Mouse (Mus musculus) Muller cell, postnatal 12 days (primary cell): ENCODE results near the gene Clrn2.
A peak's percentile ranks its signal among the peaks of the same experiment; 100 is the strongest.
"Not testable (repeated sequence)": the region's sequence is repeated elsewhere in the genome, so short reads cannot be mapped to it uniquely, and the experiment has no call there.

Experiments
- DNase-seq: peaks from one replicate; pipeline ENCODE4 v3.0.0-alpha.2; 2015; ENCODE audit errors: inconsistent ontology term

Clrn2 gene

DNA sequence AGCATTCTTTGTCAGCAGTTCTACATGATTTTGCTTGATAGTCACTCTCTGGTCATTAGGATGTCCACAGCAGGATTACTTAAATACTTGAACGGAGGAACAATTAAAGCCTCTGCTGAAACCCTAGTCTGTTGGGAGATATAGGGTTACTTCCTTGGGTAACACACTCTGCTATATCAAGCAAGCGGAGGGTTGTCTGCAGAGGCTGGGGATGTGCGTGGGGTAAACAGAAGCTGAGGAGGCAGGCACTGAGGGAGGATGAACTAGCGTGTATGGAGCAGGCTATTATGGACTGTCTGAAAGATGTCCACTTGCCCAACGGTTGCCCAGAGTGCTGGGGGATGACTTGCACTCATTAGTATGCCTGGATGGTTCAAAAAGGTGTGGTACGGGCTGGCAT is at the start of gene Clrn2:
Gene Clrn2 (plus strand): TSS at position 301 of the 400 bp plus-strand sequence.
- no peak for DNase-seq

- DNase-seq, result no peak
Observed at GRCm38 (mm10) chr5:45406129-45406528, 47.4 kb upstream of the Clrn2 start.

- no peak for DNase-seq
Observed at GRCm38 (mm10) chr5:45416478-45416877, 37.1 kb upstream of the Clrn2 start.

DNA sequence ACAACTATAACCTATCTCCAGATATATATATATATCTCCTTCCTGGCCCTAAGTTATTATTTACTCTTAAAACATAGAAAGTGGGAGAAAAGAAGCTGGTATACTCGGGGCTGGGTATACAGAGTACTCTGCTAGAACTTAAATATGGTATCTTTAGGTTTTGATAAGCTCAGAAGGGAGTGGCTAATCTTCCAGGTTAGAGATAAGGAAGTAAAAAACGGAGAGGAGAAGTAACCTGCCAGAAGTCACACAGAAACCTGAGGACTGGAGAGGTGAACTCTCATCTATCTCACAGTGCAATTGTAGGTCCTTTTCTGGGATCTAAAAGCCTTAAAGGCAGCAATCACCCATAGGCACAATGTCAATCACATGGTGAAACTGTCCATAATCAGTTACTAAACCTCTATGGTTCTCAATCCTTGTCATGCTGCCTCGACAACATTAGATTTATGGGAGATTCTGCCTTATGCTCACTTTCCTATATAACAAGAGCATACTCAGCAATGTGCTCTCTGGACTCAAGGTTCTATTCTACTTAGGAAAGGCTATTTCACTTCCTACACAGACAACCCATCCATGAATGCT is 35.6 kb upstream of the Clrn2 start:
- DNase-seq, result no peak

DNA sequence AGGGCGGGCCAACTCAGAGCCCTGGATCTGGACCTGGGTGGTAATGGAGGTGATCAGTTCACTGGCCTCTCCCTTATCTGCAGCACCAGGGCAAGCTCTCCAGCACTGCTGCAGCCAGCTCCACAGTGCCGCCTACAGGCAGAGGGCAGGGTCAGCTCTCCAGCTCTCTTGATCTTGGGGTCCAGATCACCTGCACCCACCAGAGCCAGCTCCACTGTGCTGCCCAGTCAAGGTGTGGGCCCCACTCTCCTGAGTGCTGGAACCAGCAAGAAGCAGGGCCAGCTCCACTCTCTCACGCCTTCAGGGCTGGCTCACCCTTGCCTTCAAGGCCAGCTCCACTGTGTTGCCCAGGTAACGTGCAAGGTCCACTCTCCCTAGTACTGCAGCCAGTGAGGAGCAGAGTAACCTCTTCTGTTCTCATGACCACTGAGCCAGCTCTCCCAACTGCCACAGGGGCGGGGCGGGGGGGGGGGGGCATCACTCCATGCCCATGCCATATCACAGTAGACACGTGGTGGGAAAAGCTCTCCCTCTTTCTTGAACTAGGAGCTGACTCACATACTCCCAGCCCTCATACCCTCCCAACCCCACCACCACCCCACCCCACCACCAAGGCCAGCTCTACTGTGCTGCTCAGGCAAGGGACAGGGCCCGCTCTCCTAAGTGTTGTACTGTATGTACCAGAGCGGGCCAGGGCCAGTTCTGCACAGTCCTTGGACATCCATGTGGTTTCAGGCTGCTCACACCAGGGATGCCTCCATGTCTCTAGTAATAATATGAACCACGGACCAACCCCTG is 33.5 kb upstream of the Clrn2 start:
- DNase-seq, result no peak

GRCm38 (mm10) chr5:45421881-45422844 is 31.4 kb upstream of the Clrn2 start:
- DNase-seq, result no peak

DNA sequence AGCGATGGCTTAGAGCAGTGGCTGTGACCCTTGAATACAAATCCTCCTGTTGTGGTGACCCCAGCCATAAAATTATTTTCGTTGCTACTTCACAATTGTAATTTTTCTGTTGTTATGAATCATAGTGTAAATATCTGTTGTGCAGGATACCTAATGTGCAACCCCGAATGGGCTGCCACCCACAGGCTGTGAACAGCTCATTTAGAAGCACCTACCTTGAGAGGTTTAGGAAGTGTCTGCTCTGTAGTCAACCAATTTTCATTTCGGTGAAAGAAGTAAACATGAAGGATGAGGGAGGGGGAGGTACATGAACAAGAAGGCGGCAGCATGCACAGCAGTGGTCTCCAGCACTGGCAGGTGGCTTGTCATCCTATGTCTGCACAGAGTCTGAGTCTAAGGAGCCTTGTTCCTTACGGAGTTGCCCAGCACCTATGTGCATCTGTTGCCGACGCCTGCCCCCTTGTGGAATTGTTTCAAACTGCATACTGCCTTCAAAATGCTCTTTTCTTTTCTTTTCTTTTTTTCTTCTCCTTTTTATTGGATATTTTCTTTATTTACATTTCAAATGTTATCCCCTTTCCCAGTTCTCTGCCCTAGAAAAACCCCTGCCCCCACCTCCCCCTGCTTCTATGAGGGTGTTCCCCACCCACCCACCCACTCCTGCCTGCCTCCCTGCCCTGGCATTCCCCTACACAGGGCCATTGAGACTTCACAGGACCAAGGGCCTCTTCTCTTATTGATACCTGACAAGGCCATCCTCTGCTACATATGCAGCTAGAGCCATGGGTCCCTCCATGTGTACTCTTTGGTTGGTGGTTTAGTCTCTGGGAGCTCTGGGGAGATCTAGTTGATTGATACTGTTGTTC is 29.3 kb upstream of the Clrn2 start:
- DNase-seq, result peak; percentile 22

DNA sequence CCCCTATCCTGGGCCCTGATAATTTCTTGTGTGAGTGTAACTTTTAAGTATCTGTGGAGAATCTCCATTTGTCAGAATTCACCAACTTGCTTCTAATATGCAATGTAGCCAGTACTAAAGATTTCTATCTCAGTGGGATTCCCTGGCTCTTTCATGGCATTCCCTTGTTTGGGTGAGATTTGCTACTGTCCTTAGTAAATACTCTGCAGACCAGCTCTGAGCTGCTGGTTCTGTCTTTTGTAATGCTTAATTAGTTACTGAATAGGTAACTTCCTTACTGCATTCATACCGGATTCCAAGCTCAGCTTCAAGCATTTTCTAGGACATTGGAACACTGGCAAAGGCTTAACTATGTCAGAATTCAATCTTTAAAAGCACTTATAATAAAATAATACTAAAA is 27.8 kb upstream of the Clrn2 start:
- DNase-seq, result not testable (repeated sequence)

- DNase-seq, result no peak
Observed at GRCm38 (mm10) chr5:45426416-45427034, 27.0 kb upstream of the Clrn2 start.

DNA sequence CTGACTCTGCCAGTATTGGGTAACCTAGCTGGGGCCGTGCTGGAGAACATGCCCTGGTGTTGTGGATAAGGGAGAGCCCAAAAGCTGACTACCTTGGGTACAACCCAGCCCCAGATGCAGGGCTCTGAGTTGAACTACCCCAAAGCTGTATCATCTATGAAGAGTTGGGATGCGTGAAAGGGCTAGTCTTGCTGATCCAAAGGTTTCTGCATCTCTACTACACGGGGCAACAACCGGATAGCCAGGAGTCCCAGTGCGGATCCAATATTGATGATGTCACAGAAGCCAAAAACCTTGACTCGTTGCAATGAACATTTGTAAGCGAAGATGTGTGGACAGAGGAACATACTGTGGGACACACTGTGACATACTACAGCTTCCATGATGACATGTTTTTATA is 25.7 kb upstream of the Clrn2 start:
- no peak for DNase-seq

DNA sequence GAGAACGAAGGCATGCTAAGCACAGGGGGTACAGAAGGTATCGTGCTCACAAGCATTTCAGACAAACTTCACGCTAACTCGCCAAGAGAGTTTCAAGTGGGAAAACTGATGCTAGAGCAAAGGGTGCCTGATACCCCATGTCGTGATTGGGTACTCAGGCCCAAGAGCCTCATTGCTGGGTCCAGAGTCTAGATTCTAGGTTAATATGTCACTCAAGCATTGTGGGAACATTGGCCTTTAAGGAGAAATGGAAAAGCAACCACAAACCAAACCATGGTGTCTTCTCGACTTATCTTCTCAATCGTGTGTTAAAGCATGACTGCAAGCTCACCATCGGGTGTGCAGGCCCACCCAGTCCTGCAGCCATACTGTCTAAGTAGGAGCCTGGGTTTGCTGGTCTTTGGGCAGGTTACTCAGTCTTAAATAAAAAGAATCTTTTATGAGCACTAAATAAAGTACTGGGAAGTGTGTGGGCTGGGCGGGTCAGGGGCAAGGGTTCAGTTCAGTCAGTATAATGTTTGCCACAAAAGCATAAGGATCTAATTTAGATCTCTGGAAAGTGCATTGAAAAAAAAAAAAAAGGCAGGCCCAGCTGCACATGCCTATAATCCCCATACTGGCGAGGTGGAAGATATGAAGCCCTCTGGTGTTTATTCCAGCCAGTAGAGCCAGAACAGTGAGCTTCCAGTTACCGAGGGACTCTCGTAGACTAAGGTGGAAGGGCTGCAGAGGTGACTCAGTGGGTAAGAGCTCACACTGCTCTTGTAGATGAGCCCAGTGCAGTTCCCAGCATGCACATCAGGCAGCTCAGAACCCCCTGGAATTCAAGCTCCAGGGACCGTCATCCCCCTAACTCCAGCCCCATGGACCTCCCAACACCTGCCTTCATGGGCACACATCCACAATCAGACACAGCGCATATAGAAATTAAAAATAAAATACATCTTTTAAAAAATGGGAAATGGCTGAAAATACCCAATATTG is 17.3 kb upstream of the Clrn2 start:
- DNase-seq, result no peak

GRCm38 (mm10) chr5:45437826-45438225 is 15.7 kb upstream of the Clrn2 start:
- DNase-seq, result no peak

DNA sequence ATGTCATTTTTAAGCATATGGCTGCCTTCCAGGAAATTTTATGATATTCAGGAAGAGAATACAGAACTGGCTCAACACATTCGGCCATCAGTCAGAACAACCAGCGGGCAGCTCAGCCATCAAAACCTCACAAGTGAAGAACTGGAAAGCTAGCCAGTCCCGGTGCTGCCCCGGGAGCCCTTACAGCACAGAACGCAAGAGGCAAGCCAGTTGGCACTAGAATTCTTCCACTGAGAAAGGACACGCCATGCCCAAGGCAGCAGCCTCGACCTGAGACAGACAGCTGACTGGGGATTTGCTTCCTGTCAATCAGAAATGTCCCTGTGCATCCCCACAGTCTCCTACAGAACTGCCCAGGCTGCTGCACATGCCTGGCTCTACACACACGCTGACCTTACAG is 15.2 kb upstream of the Clrn2 start:
- no peak for DNase-seq

DNA sequence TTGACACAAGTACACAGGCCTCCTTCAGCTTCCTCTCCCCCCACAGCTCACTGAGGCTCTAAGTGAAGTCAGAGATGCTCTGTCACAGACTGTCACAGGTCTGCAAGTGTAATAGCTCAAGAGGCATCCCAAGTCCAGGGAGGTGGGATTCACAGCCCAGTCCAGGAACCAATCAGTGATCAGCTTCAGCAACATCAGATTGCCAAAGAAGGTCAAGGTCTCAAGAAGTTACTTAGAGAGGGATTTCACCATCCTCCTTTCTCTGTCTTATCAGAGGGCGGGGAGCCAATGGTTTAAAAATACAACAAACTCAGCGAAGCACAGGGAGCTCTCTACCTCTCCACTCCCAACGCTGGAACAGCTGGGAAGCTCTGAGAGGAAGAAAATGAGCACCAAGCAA is 12.4 kb upstream of the Clrn2 start:
- no peak for DNase-seq

GRCm38 (mm10) chr5:45441745-45442144 is 11.8 kb upstream of the Clrn2 start:
- no peak for DNase-seq

DNA sequence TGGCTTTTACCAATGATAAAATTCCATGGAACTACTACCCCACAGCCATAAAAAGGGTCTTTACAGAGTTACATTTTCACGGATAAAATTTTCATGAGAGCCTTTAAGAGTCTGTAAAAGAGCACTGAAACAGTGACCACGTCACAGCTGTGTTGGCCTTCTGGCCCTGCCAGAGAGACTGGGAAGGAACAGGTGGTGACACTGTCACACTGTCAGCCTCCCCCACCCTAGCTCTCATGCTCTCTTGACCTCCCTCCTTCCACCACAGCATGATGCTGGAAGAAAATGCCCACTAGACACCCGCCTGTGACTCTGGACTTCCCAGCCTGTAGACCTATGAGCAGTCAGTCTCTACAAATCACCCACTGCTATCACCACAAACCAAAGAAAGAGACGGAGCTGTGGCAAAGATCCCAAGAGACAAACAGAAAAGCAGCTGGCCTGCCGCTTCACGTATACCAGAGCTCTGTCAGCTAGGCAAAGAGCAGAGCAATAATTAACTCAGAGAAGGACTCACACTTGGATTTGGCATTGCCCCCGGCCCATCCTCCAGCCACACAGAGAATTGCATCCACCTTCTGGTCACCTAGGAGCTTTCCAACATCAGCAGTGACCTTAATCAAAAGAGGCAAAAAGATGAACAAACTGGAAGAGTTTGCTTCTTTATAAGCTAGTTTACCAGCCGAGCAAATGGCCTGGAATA is 9.3 kb upstream of the Clrn2 start:
- DNase-seq, result no peak

- no peak for DNase-seq
Observed at GRCm38 (mm10) chr5:45448676-45449075, 4.9 kb upstream of the Clrn2 start.

GRCm38 (mm10) chr5:45449206-45449605 is 4.3 kb upstream of the Clrn2 start:
- DNase-seq, result no peak
